Mouse (Mus musculus): ENCODE data around the gene Fam160a2. TPM values are rescaled to one million over a fixed set of nuclear protein-coding genes. Genes with fewer than 3 reads are reported as not detected.
"Not testable (repeated sequence)": the region's sequence is repeated elsewhere in the genome, so short reads cannot be mapped to it uniquely, and the experiment has no call there.

The Fam160a2 gene
- polyA plus RNA-seq, 1 experiment from 2014 or later, result 53.6 TPM

- 0 out of 2 replicates have a peak, but pooled peaks cover 2% of the 10 kb centered on the region for H3K36me3 ChIP-seq (ENCODE audit: control insufficient read depth, insufficient read depth)
Observed at GRCm38 (mm10) chr7:105368521-105368920, 31.3 kb downstream of the Fam160a2 start.

GRCm38 (mm10) chr7:105367930-105368329, 31.9 kb downstream of the Fam160a2 start, which contains the start of gene Olfr692:
Gene Olfr692, plus strand, starts transcription at chr7:105368230.
- 100% methylated on average over 1 of the region's 1 CpGs for WGBS
- no peak for ATAC-seq
- no peak within 1 kb of the TSS for H3K27ac ChIP-seq (ENCODE audit: low read length)

More at GRCm38 (mm10) chr7:105368521-105368920, 31.3 kb downstream of the Fam160a2 start:
- H3K4me2 ChIP-seq (ENCODE audit: low read length), result no peak overlapping the region
- no peak overlapping the region for H3K9ac ChIP-seq (replicated peaks; ENCODE audit: low read depth, low read length)
- no peaks in the 10 kb centered on the region for H3K9me3 ChIP-seq (ENCODE audit: control insufficient read depth, low read length)
- no peak overlapping the region for H3K27ac ChIP-seq (ENCODE audit: low read length)
- H3K4me1 ChIP-seq (replicated peaks; ENCODE audit: control insufficient read depth, insufficient read depth, low read length), result no peaks in the 10 kb centered on the region
- no peak overlapping the region for H3K4me3 ChIP-seq (replicated peaks; ENCODE audit: low read length)
- ATAC-seq, result no peak
- no peaks in the 10 kb centered on the region for H3K27me3 ChIP-seq (replicated peaks; ENCODE audit: control insufficient read depth, insufficient read depth, low read length)
- WGBS, result 93% methylated on average over 4 of the region's 4 CpGs

GRCm38 (mm10) chr7:105367268-105367667, 32.6 kb downstream of the Fam160a2 start:
- Histone ChIP-seq H3K27me3 (replicated peaks; ENCODE audit: control insufficient read depth, insufficient read depth, low read length) (no peaks in the 10 kb centered on the region), H3K4me1 (replicated peaks; ENCODE audit: control insufficient read depth, insufficient read depth, low read length) (no peaks in the 10 kb centered on the region), H3K9ac (replicated peaks; ENCODE audit: low read depth, low read length) (no peak overlapping the region), H3K4me2 (ENCODE audit: low read length) (no peak overlapping the region), H3K36me3 (ENCODE audit: control insufficient read depth, insufficient read depth) (no peaks in the 10 kb centered on the region), H3K9me3 (ENCODE audit: control insufficient read depth, low read length) (no peaks in the 10 kb centered on the region), H3K27ac (ENCODE audit: low read length) (no peak overlapping the region), H3K4me3 (replicated peaks; ENCODE audit: low read length) (no peak overlapping the region)
- WGBS, result 93% methylated on average over 5 of the region's 5 CpGs
- no peak for ATAC-seq

More at GRCm38 (mm10) chr7:105367930-105368329, 31.9 kb downstream of the Fam160a2 start, which contains the start of gene Olfr692:
- Histone ChIP-seq H3K9me3 (ENCODE audit: control insufficient read depth, low read length) (no peaks in the 10 kb centered on the region), H3K4me1 (replicated peaks; ENCODE audit: control insufficient read depth, insufficient read depth, low read length) (no peaks in the 10 kb centered on the region), H3K36me3 (ENCODE audit: control insufficient read depth, insufficient read depth) (0 out of 2 replicates have a peak, but pooled peaks cover under 1% of the 10 kb centered on the region), H3K9ac (replicated peaks; ENCODE audit: low read depth, low read length) (no peak within 1 kb of the TSS), H3K27me3 (replicated peaks; ENCODE audit: control insufficient read depth, insufficient read depth, low read length) (no peaks in the 10 kb centered on the region), H3K4me3 (replicated peaks; ENCODE audit: low read length) (no peak within 1 kb of the TSS), H3K4me2 (ENCODE audit: low read length) (no peak within 1 kb of the TSS)

GRCm38 (mm10) chr7:105361713-105362112, 38.1 kb downstream of the Fam160a2 start:
- WGBS, result 91% methylated on average over 2 of the region's 2 CpGs

GRCm38 (mm10) chr7:105356487-105356886, 43.4 kb downstream of the Fam160a2 start:
- not testable (repeated sequence) for H3K4me2 ChIP-seq (ENCODE audit: low read length); H3K36me3 ChIP-seq (ENCODE audit: control insufficient read depth, insufficient read depth); H3K9me3 ChIP-seq (ENCODE audit: control insufficient read depth, low read length); H3K9ac ChIP-seq (replicated peaks; ENCODE audit: low read depth, low read length); H3K27ac ChIP-seq (ENCODE audit: low read length); ATAC-seq; H3K27me3 ChIP-seq (replicated peaks; ENCODE audit: control insufficient read depth, insufficient read depth, low read length); H3K4me3 ChIP-seq (replicated peaks; ENCODE audit: low read length); H3K4me1 ChIP-seq (replicated peaks; ENCODE audit: control insufficient read depth, insufficient read depth, low read length)
- WGBS, result 100% methylated on average over 1 of the region's 2 CpGs

More at GRCm38 (mm10) chr7:105361713-105362112, 38.1 kb downstream of the Fam160a2 start:
- H3K4me3 ChIP-seq (replicated peaks; ENCODE audit: low read length), result no peak overlapping the region
- no peak overlapping the region for H3K27ac ChIP-seq (ENCODE audit: low read length)
- H3K27me3 ChIP-seq (replicated peaks; ENCODE audit: control insufficient read depth, insufficient read depth, low read length), result no peaks in the 10 kb centered on the region
- H3K9me3 ChIP-seq (ENCODE audit: control insufficient read depth, low read length), result no peaks in the 10 kb centered on the region
- no peaks in the 10 kb centered on the region for H3K4me1 ChIP-seq (replicated peaks; ENCODE audit: control insufficient read depth, insufficient read depth, low read length)
- H3K9ac ChIP-seq (replicated peaks; ENCODE audit: low read depth, low read length), result no peak overlapping the region
- no peaks in the 10 kb centered on the region for H3K36me3 ChIP-seq (ENCODE audit: control insufficient read depth, insufficient read depth)
- H3K4me2 ChIP-seq (ENCODE audit: low read length), result no peak overlapping the region
- ATAC-seq, result no peak

GRCm38 (mm10) chr7:105356064-105356463, 43.8 kb downstream of the Fam160a2 start:
- not testable (repeated sequence) for H3K4me3 ChIP-seq (replicated peaks; ENCODE audit: low read length); H3K9me3 ChIP-seq (ENCODE audit: control insufficient read depth, low read length); H3K27me3 ChIP-seq (replicated peaks; ENCODE audit: control insufficient read depth, insufficient read depth, low read length); H3K9ac ChIP-seq (replicated peaks; ENCODE audit: low read depth, low read length); H3K27ac ChIP-seq (ENCODE audit: low read length); H3K36me3 ChIP-seq (ENCODE audit: control insufficient read depth, insufficient read depth); H3K4me2 ChIP-seq (ENCODE audit: low read length); H3K4me1 ChIP-seq (replicated peaks; ENCODE audit: control insufficient read depth, insufficient read depth, low read length); ATAC-seq
- no CpG with 5 or more reads among the region's 5 CpGs for WGBS

- no peak for ATAC-seq
- no peaks in the 10 kb centered on the region for H3K9me3 ChIP-seq (ENCODE audit: control insufficient read depth, low read length)
- H3K36me3 ChIP-seq (ENCODE audit: control insufficient read depth, insufficient read depth), result no peaks in the 10 kb centered on the region
- no peak overlapping the region for H3K4me3 ChIP-seq (replicated peaks; ENCODE audit: low read length)
- H3K4me2 ChIP-seq (ENCODE audit: low read length), result no peak overlapping the region
- H3K4me1 ChIP-seq (replicated peaks; ENCODE audit: control insufficient read depth, insufficient read depth, low read length), result no peaks in the 10 kb centered on the region
- no peaks in the 10 kb centered on the region for H3K27me3 ChIP-seq (replicated peaks; ENCODE audit: control insufficient read depth, insufficient read depth, low read length)
- H3K27ac ChIP-seq (ENCODE audit: low read length), result no peak overlapping the region
- WGBS, result 73% methylated on average over 2 of the region's 2 CpGs
- H3K9ac ChIP-seq (replicated peaks; ENCODE audit: low read depth, low read length), result no peak overlapping the region
Observed at GRCm38 (mm10) chr7:105342752-105343151, 57.1 kb downstream of the Fam160a2 start.

- H3K4me2 ChIP-seq (ENCODE audit: low read length), result no peak within 1 kb of the TSS
- no peak within 1 kb of the TSS for H3K4me3 ChIP-seq (replicated peaks; ENCODE audit: low read length)
- no peaks in the 10 kb centered on the region for H3K4me1 ChIP-seq (replicated peaks; ENCODE audit: control insufficient read depth, insufficient read depth, low read length)
- no peaks in the 10 kb centered on the region for H3K9me3 ChIP-seq (ENCODE audit: control insufficient read depth, low read length)
- H3K27me3 ChIP-seq (replicated peaks; ENCODE audit: control insufficient read depth, insufficient read depth, low read length), result no peaks in the 10 kb centered on the region
- 64% methylated on average over 1 of the region's 1 CpGs for WGBS
- no peaks in the 10 kb centered on the region for H3K36me3 ChIP-seq (ENCODE audit: control insufficient read depth, insufficient read depth)
- no peak within 1 kb of the TSS for H3K27ac ChIP-seq (ENCODE audit: low read length)
- no peak within 1 kb of the TSS for H3K9ac ChIP-seq (replicated peaks; ENCODE audit: low read depth, low read length)
- no peak for ATAC-seq
Observed at GRCm38 (mm10) chr7:105342170-105342569, 57.7 kb downstream of the Fam160a2 start, which contains the start of gene Olfr691. Gene Olfr691, minus strand, starts transcription at chr7:105342270.

- H3K4me2 ChIP-seq (ENCODE audit: low read length), result no peak within 1 kb of the TSS
- no peak within 1 kb of the TSS for H3K4me3 ChIP-seq (replicated peaks; ENCODE audit: low read length)
- no peaks in the 10 kb centered on the region for H3K9me3 ChIP-seq (ENCODE audit: control insufficient read depth, low read length)
- no peak within 1 kb of the TSS for H3K9ac ChIP-seq (replicated peaks; ENCODE audit: low read depth, low read length)
- no peaks in the 10 kb centered on the region for H3K4me1 ChIP-seq (replicated peaks; ENCODE audit: control insufficient read depth, insufficient read depth, low read length)
- no peak for ATAC-seq
- H3K36me3 ChIP-seq (ENCODE audit: control insufficient read depth, insufficient read depth), result no peaks in the 10 kb centered on the region
- no peak within 1 kb of the TSS for H3K27ac ChIP-seq (ENCODE audit: low read length)
- no peaks in the 10 kb centered on the region for H3K27me3 ChIP-seq (replicated peaks; ENCODE audit: control insufficient read depth, insufficient read depth, low read length)
- 81% methylated on average over 1 of the region's 1 CpGs for WGBS
Observed at GRCm38 (mm10) chr7:105334004-105334403, 65.8 kb downstream of the Fam160a2 start, which contains the start of gene Olfr690. Gene Olfr690, minus strand, starts transcription at chr7:105334104.

GRCm38 (mm10) chr7:105325302-105325701, 74.6 kb downstream of the Fam160a2 start:
- 83% methylated on average over 2 of the region's 2 CpGs for WGBS
- H3K27me3 ChIP-seq (replicated peaks; ENCODE audit: control insufficient read depth, insufficient read depth, low read length), result no peaks in the 10 kb centered on the region
- no peak overlapping the region for H3K4me2 ChIP-seq (ENCODE audit: low read length)
- H3K27ac ChIP-seq (ENCODE audit: low read length), result no peak overlapping the region
- no peak overlapping the region for H3K9ac ChIP-seq (replicated peaks; ENCODE audit: low read depth, low read length)
- H3K4me1 ChIP-seq (replicated peaks; ENCODE audit: control insufficient read depth, insufficient read depth, low read length), result no peaks in the 10 kb centered on the region
- no peak for ATAC-seq
- no peaks in the 10 kb centered on the region for H3K9me3 ChIP-seq (ENCODE audit: control insufficient read depth, low read length)
- no peaks in the 10 kb centered on the region for H3K36me3 ChIP-seq (ENCODE audit: control insufficient read depth, insufficient read depth)
- no peak overlapping the region for H3K4me3 ChIP-seq (replicated peaks; ENCODE audit: low read length)

Measured in forebrain, embryonic 16.5 days (tissue).